Mouse (Mus musculus) macrophage (primary cell): Measurements from ENCODE around the gene Olfr885. TPM values are rescaled to one million over a fixed set of nuclear protein-coding genes. Genes with fewer than 3 reads are reported as not detected.

ENCODE experiments used
- H3K27ac ChIP-seq: fragments of 350-480 bp; formaldehyde crosslinking; 2 replicates; pipeline ENCODE4 v1.9.0; 2021
- H3K36me3 ChIP-seq: fragments of 350-480 bp; formaldehyde crosslinking; 2 replicates; pipeline ENCODE4 v1.9.0; 2021; ENCODE audit errors: inconsistent target
- H3K4me3 ChIP-seq: fragments of 350-480 bp; formaldehyde crosslinking; 2 replicates; pipeline ENCODE4 v1.9.0; 2021; ENCODE audit errors: inconsistent target
- H3K79me2 ChIP-seq: fragments of 350-480 bp; formaldehyde crosslinking; 2 replicates; pipeline ENCODE4 v1.9.0; 2021; ENCODE audit errors: inconsistent target
- WGBS: methylation state at CpG from one replicate; pipeline ENCODE4 v1.1.7; 2026; ENCODE audit warnings: inconsistent platforms; ENCODE audit not compliant: missing documents; 5-methylcytosine and 5-hydroxymethylcytosine counted together
- polyA plus RNA-seq: library from polyadenylated mRNA; stranded (reverse); fragments of 250-400 nt; gene quantifications from 3 replicates; pipeline ENCODE4 v1.2.4, GENCODE M21; 2018; ENCODE audit warnings: inconsistent platforms
- total RNA-seq, 78 experiments: library from RNA; depleted of rRNA; stranded (reverse); fragments of 250-400 nt; gene quantifications; 1 replicate in 9 of 78; 2 replicates in 24 of 78; 3 replicates in 43 of 78; 4 replicates in 2 of 78; pipeline ENCODE4 v1.2.4; 2018; ENCODE audit warnings: inconsistent platforms in 56 of 78

The Olfr885 gene
- total RNA-seq (2018; cell fraction: chromatin; rRNA removed): not detected
- total RNA-seq (2018; cell fraction: cytosol; rRNA removed): not detected
- not detected for total RNA-seq (2018; cell fraction: nucleus; rRNA removed)
- polyA plus RNA-seq: not detected in 3 replicates

DNA sequence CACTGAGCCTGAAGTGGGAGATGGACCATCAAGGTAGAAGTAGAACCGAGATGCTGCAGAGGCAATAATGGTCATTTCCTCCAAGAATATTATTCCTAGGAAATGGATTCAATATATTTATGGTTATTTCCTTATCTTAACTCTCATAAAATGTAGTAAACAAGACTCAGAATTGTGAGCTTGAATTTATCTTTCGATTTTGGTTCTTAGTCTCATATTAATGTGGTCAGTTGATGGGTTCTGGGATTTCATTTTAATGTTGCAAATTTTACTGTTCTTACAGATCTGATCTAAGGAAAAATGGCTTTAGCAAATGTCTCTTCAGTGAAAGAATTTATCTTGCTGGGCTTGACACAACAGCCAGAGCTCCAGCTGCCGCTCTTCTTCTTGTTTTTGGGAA is at the start of gene Olfr885:
TSS of gene Olfr885 (plus strand) at position 301 of the 400 bp plus-strand sequence.
- Histone ChIP-seq H3K4me3 (no peak within 1 kb of the TSS), H3K36me3 (no peaks in the 10 kb centered on the region), H3K79me2 (no peaks in the 10 kb centered on the region), H3K27ac (no peak within 1 kb of the TSS)
- WGBS: 93% methylated on average over 3 of the region's 3 CpGs

GRCm38 (mm10) chr9:38025508-38025907 is 35.6 kb upstream of the Olfr885 start, which contains the start of gene Olfr883:
Gene Olfr883, plus strand, starts transcription at chr9:38025808.
- H3K27ac ChIP-seq: no peak within 1 kb of the TSS
- no peaks in the 10 kb centered on the region for H3K79me2 ChIP-seq
- no peak within 1 kb of the TSS for H3K4me3 ChIP-seq
- WGBS: 91% methylated on average over 1 of the region's 1 CpGs
- no peaks in the 10 kb centered on the region for H3K36me3 ChIP-seq

- Histone ChIP-seq H3K4me3 (no peak within 1 kb of the TSS), H3K79me2 (no peaks in the 10 kb centered on the region), H3K27ac (no peak within 1 kb of the TSS), H3K36me3 (no peaks in the 10 kb centered on the region)
- 67% methylated on average over 1 of the region's 1 CpGs for WGBS
Observed at GRCm38 (mm10) chr9:38046255-38046654, 14.9 kb upstream of the Olfr885 start, which contains the start of gene Olfr884. Gene Olfr884, plus strand, starts transcription at chr9:38046555.

- 78% methylated on average over 1 of the region's 1 CpGs for WGBS
- H3K27ac ChIP-seq: no peak within 1 kb of the TSS
- H3K79me2 ChIP-seq: no peaks in the 10 kb centered on the region
- no peaks in the 10 kb centered on the region for H3K36me3 ChIP-seq
- no peak within 1 kb of the TSS for H3K4me3 ChIP-seq
Observed at GRCm38 (mm10) chr9:38083772-38084171, 22.6 kb downstream of the Olfr885 start, which contains the start of gene Olfr887. Gene Olfr887, plus strand, starts transcription at chr9:38084072.

GRCm38 (mm10) chr9:38107828-38108227 is 46.7 kb downstream of the Olfr885 start, which contains the start of gene Olfr888:
Gene Olfr888, plus strand, starts transcription at chr9:38108128.
- H3K79me2 ChIP-seq: no peaks in the 10 kb centered on the region
- H3K36me3 ChIP-seq: no peaks in the 10 kb centered on the region
- no peak within 1 kb of the TSS for H3K27ac ChIP-seq
- 70% methylated on average over 1 of the region's 1 CpGs for WGBS
- no peak within 1 kb of the TSS for H3K4me3 ChIP-seq

Other genes with a start within 250 kb of the Olfr885 start
- not detected in 3 replicates for gene Olfr877, start 207.1 kb upstream of the Olfr885 start, polyA plus RNA-seq
- gene Olfr145, start 164.6 kb upstream of the Olfr885 start, polyA plus RNA-seq: not detected in 3 replicates
- gene Olfr878, start 143.5 kb upstream of the Olfr885 start, polyA plus RNA-seq: not detected in 3 replicates
- gene Olfr881, start 69.5 kb upstream of the Olfr885 start, polyA plus RNA-seq: not detected in 3 replicates
- gene Olfr883, start 35.5 kb upstream of the Olfr885 start, polyA plus RNA-seq: not detected in 3 replicates
- gene Olfr884, start 14.8 kb upstream of the Olfr885 start, polyA plus RNA-seq: not detected in 3 replicates
- gene Olfr887, start 22.8 kb downstream of the Olfr885 start, polyA plus RNA-seq: not detected in 3 replicates
- gene Olfr888, start 46.8 kb downstream of the Olfr885 start, polyA plus RNA-seq: not detected in 3 replicates
- gene Olfr889, start 53.9 kb downstream of the Olfr885 start, polyA plus RNA-seq: not detected in 3 replicates
- not detected in 3 replicates for gene Olfr890, start 81.2 kb downstream of the Olfr885 start, polyA plus RNA-seq
- not detected in 3 replicates for gene Olfr891, start 119.5 kb downstream of the Olfr885 start, polyA plus RNA-seq
- not detected in 3 replicates for gene Olfr893, start 147.0 kb downstream of the Olfr885 start, polyA plus RNA-seq
- gene Olfr894, start 156.7 kb downstream of the Olfr885 start, polyA plus RNA-seq: not detected in 3 replicates
- not detected in 3 replicates for gene Olfr143, start 191.5 kb downstream of the Olfr885 start, polyA plus RNA-seq
- gene Olfr895, start 206.5 kb downstream of the Olfr885 start, polyA plus RNA-seq: not detected in 3 replicates
- not detected in 3 replicates for gene Olfr896-ps1, start 229.8 kb downstream of the Olfr885 start, polyA plus RNA-seq